Mouse (Mus musculus): ENCODE data around the gene Itga7.

The Itga7 gene

DNA sequence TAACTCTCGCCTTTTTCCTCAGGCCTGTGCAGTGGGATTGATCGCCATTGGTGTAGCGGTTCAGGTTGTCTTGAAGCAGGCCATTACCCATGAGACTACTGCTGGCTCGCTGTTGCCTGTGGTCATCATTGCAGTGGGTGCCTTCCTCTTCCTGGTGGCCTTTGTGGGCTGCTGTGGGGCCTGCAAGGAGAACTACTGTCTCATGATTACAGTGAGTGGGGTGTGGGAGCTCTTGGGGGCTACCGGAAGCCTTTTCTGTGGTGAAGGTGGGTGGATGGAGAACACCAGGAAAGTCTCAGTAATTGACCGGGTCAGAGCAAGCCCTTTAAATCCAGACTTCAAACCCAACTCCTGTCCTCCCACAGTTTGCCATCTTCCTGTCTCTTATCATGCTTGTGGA is 22.2 kb upstream of the Itga7 start:
- DNase-seq (ENCODE audit: low spot score) = no peak

DNA sequence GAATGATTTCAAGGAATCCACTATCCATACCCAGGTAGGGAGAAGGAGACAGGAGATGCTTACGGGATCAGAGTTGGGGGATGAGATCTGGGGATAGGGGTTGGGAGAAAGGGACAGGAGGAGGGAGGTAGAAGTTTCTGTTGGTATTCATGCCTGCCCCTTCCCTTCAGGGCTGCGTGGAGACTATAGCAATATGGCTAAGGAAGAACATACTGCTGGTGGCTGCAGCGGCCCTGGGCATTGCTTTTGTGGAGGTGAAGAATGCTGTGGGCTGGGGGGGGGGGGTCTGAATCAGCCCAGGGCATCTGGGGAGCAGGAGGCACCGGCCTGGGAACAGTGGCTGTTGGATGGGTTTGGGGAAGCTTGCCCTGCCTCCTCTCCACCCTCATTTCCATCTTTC is 21.4 kb upstream of the Itga7 start:
- DNase-seq (ENCODE audit: low spot score) = no peak

DNA sequence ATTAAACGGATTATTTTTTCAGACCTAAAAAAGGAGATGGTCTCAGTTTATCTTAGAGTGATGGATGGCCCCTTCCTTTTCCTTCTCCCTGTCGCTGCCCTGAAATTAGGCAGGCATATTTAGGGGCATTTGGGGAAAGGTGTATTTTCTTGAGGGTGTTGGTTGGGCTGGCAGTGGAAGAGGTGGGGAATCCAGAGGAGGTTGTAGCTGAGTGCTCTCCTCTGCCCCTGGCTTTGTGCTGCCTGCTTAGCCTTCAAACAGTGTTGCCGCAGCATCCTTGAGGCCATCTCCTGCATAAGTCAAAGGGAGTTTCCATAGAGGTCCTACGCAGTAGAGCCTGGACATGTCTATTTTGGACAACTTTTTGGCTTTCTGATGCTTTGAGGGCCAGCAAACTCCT is 20.8 kb upstream of the Itga7 start:
- DNase-seq (ENCODE audit: low spot score) = no peak

DNA sequence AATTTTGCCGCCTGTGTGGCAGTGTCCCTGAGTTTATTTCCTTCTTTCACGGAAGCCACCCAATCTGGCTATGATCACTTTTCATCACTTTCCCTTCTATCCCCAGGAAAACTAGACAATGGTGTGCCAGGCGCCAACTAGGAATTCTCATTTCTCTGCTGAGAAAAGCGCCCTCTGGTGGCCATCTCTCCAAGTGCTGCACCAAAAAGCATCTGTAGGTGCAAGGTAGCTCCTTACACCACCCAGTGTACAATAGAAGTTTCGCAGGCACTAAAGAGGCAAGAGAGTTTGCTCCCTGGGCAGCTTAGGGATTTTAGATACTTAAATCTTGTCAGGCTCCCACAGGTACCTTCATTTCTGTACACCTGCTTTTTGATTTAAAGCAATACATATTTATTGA is 20.4 kb upstream of the Itga7 start:
- DNase-seq (ENCODE audit: low spot score) = peak; percentile 90

DNA sequence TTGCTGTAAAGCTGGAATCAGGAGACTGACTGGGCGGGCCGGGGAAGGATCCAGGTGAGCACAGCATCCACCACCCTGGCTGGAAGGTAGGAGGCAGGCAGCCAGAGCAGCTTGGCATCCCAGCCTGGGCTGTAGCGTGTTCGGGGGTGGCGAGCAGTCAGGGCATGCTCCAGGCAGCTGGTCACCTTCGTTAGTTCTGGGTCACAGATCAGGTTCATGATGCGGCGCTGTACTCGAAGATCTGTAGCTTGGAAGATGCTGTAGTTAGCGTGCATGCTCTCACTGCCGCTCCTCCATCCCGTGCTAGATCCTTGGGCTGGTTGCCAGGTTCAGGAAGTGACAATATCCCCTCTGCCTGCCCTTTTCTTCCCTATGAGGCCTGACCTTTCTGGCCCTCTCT is 19.9 kb upstream of the Itga7 start:
- no peak for DNase-seq (ENCODE audit: low spot score)

DNA sequence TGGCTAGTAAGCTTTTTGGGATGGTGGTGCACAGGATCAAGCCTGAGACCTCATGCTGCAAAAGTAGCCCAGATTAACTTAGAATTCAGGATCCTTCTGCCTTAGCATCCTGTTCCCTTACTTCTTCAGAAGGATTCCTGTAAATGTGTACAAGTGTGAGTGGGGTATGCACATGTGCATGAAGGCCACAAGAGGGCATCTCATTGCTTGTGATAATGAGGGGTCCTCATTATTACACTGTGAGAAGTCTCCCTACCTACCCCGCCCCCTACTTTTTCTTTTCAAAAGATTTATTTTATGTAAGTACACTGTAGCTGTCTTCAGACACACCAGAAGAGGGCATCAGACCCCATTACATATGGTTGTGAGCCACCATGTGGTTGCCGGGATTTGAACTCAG is 18.1 kb upstream of the Itga7 start:
- DNase-seq (ENCODE audit: low spot score) = no peak

DNA sequence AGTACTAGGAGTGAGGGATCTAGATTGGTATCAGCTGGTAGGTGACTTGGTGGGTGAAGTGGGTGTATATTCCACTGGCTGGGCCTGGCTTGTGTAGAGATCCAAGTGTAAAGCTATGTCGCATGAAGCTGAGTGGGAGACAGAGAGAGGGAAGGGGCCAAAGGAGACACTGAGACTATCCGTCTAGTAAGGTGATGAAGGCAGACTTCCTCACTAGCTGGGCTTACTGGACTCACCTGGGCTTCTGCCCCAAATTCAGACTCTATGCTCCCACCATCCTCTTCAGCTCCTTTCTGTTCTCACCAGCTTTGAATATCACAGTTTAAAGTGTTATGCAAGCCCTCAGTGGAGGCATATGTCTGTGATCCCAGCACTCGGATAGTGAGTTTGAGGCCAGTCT is 17.0 kb upstream of the Itga7 start:
- DNase-seq (ENCODE audit: low spot score) = no peak

DNA sequence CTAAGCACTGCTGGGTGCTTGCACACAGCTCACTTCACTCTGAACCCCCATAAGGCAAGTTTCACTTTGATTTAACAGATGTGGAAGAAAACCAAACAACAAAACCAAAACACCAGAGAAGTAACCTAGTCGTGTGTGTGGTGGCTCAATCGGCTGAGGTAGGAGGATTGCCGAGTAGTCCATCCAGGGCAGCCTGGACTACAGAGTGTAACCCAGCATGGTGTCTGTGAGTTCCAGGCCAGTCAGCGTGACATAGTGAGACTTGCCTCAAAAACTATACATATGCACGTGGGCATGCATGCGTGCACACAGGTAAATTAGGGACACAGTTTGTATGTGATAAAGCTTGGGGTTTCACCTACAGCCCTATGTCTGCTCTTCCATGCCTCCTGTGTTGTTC is 16.2 kb upstream of the Itga7 start:
- no peak for DNase-seq (ENCODE audit: low spot score)

DNA sequence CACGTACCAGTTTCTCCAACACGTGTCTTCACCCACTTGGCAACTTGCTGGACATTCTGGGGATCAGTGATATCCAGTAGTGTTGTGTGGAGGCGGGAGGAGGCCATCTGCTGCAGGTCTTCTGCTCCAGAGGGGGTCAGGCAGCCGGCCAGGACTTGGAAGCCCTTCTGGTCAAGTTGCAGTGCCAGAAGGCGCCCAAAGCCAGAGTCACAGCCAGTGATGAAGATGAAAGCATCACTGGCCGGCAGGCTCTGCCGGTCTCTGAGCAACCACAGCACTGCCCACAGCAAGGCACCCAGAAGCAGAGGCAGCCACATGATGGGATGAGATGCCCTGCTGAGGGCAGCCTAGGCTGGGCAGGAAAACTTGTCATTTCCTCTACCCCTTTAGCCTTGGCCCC is 15.4 kb upstream of the Itga7 start:
- DNase-seq (ENCODE audit: low spot score) = no peak

DNA sequence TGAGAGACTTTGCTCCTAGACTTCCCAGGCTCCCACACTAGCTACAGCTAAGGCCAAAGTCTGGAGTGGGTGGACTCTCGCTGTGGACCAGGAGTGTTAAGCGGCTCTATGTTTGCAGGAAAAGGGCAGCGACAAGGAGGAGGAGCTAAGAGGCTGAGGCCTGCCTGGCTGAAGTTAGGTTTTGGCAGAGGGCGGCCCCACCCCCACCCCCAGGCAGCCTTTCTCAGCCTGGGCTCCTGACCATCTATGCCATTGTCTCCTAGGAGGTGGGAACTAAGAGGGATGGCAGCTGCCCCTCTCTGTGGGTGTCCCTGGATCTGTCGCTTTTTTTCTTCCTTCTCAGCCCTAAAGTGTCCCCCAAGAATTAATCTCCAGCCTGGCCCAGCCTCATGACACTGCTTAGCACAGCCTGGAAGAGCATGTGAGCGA is 14.4 kb upstream of the Itga7 start:
- DNase-seq (ENCODE audit: low spot score) = no peak

DNA sequence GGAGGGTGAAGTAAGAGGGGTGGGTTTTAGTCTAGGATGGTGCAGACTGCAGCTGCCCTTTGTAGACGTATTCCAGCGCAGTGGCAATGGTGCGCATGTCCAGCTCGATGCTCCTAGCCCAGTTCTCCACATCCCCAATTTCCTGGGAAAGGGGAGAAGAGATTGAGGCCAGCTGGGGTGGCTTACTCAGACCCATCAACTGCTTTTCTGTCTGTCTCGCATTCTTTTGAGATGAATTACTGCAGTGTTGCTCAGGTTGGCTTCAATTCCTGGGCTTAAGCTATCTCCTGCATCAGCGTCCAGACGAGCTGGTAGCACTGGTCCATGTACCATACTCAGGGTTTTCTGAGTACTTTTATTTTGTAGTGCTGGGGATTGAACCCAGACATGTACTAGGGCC is 13.7 kb upstream of the Itga7 start:
- DNase-seq (ENCODE audit: low spot score) = no peak

DNA sequence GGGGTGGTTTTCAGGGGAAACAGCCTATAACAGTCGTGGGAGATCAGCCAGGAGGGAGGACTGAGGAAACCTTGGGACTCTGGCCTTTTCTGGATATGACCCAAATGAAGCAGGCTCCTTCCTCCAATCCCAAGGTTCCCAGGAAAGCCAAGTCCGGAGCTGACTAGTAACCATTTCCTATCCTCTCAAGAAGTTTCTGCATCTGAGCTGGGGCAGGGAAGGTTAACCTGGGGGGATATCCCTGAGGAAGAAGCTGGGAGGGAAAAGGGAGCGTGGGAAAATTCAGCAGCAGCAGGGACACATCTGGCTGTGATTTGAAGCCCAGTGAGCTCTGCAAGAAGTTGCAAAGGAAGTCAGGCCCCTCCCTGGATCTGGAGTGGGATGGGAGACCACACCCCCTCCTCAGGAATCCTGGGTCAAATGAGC is 12.9 kb upstream of the Itga7 start:
- no peak for DNase-seq (ENCODE audit: low spot score)

DNA sequence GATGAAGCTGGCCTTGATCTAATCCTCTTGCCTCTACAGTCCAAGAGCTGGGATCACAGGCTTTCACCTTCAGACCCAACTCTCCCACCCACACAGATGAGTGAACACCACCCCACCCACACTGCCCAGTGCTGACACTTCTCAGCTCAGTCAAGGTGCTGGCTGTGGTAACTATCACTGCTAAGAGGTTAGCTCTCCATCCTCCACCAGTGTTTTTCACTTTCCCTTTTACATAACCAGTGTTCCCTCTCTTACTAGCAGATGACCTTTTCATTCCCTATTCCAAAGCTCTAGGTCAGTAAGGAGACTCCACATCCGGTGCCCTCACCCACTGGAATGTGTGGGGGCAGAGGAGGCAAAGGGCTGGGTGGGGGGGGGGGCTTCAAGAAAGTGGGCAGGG is 12.4 kb upstream of the Itga7 start:
- DNase-seq (ENCODE audit: low spot score) = no peak

DNA sequence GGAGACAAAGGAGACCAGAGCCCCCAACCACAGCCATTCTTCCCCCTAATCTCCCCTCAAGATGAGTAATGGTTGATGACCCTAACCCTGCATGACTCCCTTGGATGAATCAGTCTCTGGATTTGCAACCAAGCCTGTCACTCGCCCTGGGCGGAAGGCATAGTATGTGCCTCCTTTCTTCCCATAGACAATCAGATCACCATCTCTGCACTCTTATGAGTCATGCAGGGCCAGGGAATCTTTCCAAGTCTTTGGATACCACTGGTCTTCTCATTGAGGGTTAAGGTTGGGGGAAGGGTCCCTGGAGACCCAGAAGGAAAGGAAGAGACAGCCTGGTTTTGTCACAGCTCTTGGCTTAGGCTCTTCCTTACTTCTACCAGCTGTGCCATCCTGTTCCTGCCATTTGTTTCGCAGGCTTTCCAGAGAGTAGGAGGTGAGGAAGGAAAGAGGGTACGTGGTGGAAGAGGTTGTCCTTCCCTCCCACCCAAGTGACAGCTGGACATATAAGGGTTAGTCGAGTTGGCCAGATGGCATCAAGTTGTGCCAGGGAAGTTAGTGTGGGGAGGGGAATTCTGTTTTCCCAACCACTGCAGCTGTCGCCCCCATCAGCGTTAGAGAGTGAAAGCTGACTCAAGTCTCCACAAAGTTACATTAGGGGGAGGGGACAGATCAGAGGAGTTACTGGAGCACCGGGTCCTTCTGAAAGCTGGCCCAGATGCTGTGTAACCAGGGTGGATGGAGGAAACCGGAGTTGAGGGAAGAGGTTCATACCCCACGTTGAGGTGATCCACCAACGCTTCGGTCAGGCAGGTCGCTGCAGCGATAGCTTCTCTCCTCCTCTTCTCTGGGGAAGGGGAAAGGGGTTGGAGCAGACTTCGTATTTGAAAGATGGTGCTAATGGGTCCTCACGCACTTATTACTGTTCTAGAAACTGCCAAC is 11.5 kb upstream of the Itga7 start:
- DNase-seq (ENCODE audit: low spot score) = no peak

DNA sequence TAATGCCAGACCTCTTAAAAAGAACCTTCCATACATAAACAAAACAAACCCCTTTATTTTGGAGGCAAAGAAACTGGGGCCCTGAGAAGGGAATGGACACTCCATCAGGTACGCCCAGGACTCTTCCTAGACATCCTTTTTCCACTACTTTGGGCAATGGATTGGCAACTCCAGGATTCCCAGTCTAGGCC is 10.9 kb upstream of the Itga7 start, which contains the start of gene Rdh5:
Gene Rdh5 (minus strand): TSS at position 67 of the 191 bp plus-strand sequence.
- DNase-seq (ENCODE audit: low spot score) = no peak

DNA sequence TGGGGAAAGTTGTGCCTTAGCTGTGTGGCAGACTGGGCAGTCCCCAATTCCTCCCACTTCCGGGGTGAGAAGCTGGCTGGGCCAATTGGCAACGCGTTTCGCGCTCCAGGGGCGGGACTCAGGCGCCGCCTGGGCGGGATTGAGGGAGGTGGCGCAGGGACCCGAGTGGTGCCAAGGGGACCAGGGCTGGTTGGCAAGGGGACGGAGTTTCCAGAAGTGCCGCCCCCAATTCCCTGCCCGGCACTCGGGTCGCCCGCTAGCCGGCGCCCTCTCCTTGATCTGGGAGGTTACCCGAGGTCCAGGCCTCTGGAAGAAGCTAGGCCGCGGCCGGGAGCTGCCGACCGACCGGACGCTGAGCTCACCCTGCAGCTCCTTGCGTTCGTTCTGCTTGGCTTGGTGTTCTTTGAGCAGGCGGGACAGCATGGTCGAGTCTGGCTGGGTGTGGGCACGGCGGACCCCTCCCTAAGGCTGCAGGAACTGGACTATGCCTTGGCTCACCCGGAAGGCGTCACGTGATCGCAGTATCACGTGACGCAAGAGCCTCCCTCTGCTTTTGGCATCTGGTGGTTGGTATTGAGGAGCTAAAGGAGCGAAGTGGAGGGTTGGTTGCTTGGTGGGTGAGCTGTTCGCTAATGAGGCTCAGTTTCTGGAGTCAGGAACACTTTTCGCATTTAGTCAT is 10.5 kb upstream of the Itga7 start:
- DNase-seq (ENCODE audit: low spot score) = peak; percentile 96

DNA sequence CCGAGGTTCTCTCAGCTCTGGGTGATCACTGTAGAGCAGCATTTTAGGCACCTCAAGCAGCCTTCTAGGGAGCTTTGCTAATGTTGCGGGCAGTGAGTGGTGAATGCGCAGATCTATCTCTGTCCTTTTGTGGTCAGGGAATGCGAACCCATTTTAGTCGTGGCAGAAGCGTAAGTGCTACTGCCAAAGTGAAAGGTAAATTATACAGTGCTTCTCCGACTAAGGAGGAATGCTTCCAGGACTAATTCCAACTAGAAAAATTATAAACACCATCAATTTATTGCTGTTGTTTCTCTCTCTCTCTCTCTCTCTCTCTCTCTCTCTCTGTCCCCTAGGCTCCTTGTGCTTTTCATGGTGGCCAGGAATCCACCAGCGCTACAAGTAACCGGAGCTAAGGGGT is 9.7 kb upstream of the Itga7 start, which contains the start of gene Bloc1s1:
Gene Bloc1s1 (minus strand): TSS at position 101 of the 400 bp plus-strand sequence.
- DNase-seq (ENCODE audit: low spot score) = no peak

DNA sequence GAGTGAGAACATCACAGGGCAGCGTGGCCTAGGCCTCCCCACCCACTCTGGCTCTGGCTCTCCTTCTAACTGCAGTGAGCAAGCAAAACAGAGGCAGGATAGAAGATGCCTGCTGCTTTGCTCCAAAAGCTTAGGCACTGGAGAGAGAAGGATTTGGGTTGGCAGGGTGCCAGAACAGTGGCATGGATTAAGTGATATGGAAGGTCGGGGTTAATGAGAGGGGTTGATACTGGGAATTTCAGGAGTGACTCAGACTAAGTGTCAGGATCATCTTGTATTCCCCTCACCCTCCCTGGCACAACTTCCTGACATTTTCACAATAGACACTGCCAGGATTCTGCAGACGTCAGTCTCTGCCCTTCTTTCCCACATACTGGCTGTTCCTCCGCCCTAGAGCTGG is 5.3 kb upstream of the Itga7 start:
- DNase-seq (ENCODE audit: low spot score) = no peak

DNA sequence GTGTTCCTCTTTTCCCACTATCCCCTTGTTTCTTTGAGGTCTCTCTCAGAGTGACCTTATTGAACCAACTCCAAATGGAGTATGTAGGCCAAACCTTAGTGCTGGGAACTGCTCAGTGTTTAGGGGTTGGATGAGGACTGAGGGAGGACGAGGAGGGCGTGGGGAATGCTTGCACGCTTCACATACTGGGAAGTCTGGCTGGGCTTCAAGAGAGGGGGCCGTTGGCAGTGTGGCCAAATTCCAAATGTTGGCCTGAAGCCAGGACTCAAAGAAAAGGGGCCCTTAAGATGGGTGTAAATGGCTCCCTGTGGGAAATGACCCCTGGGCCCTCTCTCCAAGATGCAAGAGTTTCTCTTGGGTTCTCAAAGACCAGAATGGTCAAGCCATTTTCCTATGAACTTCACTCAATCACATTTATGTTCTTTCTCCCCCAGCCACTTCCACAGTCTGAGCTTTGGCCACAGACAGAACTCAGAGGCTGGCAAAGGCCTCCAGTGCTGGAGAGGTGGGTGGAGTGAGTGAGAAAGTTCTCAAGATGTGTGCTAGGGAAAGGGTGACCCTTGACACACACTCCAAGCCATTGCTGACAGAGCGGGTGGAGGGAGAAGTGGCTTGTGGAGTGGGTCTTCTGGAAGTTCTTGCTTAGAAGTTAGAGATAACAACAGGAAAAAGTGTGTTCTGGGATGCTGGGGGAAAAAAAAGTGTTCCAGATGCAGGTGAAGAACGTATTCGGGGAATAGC is 3.8 kb upstream of the Itga7 start:
- no peak for DNase-seq (ENCODE audit: low spot score)

DNA sequence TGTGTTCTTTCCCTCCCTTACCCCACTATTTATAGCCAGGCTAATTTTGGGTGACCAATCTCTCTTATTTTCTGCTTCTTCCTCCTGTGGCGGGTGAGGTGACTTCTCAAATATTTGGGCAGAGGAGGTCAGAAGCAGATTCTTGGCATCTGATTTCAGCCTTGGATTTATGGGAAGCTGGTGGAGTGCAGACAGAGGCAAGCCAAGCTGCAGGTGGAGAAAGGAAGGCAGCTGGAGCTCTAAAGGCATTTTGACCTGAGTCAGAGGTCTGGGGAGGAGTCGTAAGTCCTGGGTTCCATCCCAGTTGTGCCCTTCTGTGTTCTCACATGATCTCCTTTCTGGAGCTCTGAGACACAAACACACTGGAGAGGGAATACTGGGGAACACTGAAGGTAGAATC is 2.2 kb upstream of the Itga7 start:
- no peak for DNase-seq (ENCODE audit: low spot score)

DNA sequence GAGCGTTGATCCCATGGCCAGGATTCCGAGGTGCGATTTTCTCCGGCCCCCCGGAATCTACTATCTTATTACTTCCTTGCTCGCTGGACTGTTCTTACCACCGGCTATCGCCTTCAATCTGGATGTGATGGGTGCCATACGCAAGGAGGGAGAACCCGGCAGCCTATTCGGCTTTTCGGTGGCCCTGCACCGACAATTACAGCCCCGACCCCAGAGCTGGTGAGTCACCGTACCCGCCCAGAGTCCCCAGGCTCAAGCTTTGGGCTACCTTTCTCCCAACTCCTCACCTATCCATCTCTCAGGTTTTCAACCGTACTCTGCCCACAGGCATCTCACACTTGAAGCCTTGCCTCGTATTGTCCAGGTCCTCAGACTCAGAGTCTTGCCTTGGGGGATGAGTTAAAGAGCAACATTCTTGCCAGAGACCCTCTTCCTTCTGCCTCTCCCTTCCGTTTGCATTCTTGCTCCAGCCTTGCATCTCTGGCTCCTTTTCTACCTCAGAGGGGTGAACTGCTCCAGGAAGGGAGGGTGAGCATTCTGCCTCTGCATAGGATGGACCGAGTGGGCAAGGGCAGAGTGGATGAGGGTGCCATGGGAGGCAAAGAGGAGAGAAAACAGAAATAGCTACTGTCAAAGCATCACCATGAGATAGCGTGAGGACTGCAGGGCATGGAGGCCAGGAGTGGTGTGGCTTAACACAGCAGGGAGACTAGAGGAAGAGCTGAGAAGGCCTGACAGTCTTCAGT is 531 bp downstream of the Itga7 start:
- no peak for DNase-seq (ENCODE audit: low spot score)
